Mouse (Mus musculus) cerebral cortex, adult 2 months (tissue): ENCODE measurements around the gene Vmp1.

Experiments used
- WGBS: fragments of 180-500 bp; shearing (Covaris S2); methylation state at CpG from one replicate; pipeline ENCODE4 v1.1.7; 2018; 5-methylcytosine and 5-hydroxymethylcytosine counted together

Gene Vmp1

GRCm38 (mm10) chr11:86553525-86553924, 130.1 kb downstream of the Vmp1 start:
- 96% methylated on average over 6 of the region's 6 CpGs for WGBS

- 93% methylated on average over 1 of the region's 1 CpGs for WGBS
These were observed 136.2 kb downstream of the Vmp1 start for GRCm38 (mm10) chr11:86547412-86547811.

GRCm38 (mm10) chr11:86545556-86545955, 138.1 kb downstream of the Vmp1 start:
- 62% methylated on average over 8 of the region's 8 CpGs for WGBS

- under 1% methylated on average over 43 of the region's 43 CpGs for WGBS
These were observed 138.9 kb downstream of the Vmp1 start, which contains the start of the genes Rps6kb1 and Tubd1 for GRCm38 (mm10) chr11:86544639-86545299. Rps6kb1 (minus strand) TSS chr11:86544805. Tubd1 (plus strand) TSS chr11:86544991.

GRCm38 (mm10) chr11:86543960-86544638, 139.5 kb downstream of the Vmp1 start:
- WGBS, result under 1% methylated on average over 47 of the region's 50 CpGs

GRCm38 (mm10) chr11:86542851-86543250, 140.8 kb downstream of the Vmp1 start:
- WGBS, result 60% methylated on average over 1 of the region's 1 CpGs

- 60% methylated on average over 2 of the region's 2 CpGs for WGBS
These were observed 143.2 kb downstream of the Vmp1 start for GRCm38 (mm10) chr11:86540476-86540845.

- WGBS, result 61% methylated on average over 6 of the region's 6 CpGs
These were observed 143.7 kb downstream of the Vmp1 start for GRCm38 (mm10) chr11:86539716-86540475.

GRCm38 (mm10) chr11:86538786-86539185, 144.8 kb downstream of the Vmp1 start:
- WGBS, result 90% methylated on average over 4 of the region's 4 CpGs

- 95% methylated on average over 5 of the region's 5 CpGs for WGBS
These were observed 149.3 kb downstream of the Vmp1 start for GRCm38 (mm10) chr11:86534201-86534910.
